Mouse (Mus musculus): Measurements from ENCODE around the gene Tmem183a. TPM values are rescaled to one million over a fixed set of nuclear protein-coding genes. Genes with fewer than 3 reads are reported as not detected.
A peak's percentile ranks its signal among the peaks of the same experiment; 100 is the strongest.

Gene Tmem183a
- total RNA-seq (2015) (42.1 and 45.9 TPM in 2 replicates), total RNA-seq (2017) (43.3 and 71.6 TPM in 2 replicates)

- peak; percentile 100 for ATAC-seq (replicated peaks; ENCODE audit: poor library complexity)
These were observed at the start of gene Tmem183a for GRCm38 (mm10) chr1:134361857-134362212. Gene Tmem183a (minus strand): TSS chr1:134361979.

DNA sequence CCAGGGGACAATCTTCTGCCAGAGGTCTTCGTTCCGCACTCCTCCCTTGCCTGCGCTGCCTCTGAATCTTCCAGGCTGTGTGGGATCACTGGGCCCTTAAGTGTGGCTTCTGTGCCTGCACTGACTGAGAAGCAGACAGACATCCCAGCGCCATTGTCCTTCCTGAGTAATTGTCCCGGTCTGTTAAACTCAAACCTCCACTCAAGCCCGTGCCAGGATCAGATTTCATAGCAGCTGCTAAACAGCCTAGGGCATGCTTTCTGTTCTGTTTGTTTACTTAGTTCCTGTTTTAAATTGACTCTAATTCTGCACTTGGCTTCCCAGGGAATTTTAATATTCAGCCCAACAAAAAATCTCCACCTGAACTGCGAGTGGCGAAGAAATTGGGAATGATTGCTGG, 46.3 kb upstream of the Tmem183a start:
- ATAC-seq (replicated peaks; ENCODE audit: poor library complexity) = no peak

DNA sequence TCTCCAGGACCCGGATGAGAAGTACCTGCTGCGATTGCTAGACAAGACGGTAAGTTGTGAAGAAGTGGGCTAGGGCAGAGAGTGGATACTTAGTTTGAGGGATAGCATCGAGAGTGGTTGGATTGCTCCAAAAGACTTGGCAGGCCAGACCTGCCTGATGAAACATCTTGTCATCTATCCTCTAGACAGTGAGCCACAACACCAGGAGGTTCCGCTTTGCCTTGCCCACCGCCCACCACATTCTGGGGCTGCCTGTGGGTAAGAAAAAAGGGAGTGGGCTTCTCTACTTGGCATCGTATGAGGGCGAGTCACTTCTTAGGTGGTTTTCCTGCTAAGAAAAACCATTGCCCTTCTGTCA, 44.6 kb upstream of the Tmem183a start:
- ATAC-seq (replicated peaks; ENCODE audit: poor library complexity) = peak; percentile 29

- peak; percentile 98 for ATAC-seq (replicated peaks; ENCODE audit: poor library complexity)
These were observed 44.0 kb upstream of the Tmem183a start, which contains the start of gene Cyb5r1 for GRCm38 (mm10) chr1:134405509-134406413. Gene Cyb5r1 (plus strand): TSS chr1:134405559.

DNA sequence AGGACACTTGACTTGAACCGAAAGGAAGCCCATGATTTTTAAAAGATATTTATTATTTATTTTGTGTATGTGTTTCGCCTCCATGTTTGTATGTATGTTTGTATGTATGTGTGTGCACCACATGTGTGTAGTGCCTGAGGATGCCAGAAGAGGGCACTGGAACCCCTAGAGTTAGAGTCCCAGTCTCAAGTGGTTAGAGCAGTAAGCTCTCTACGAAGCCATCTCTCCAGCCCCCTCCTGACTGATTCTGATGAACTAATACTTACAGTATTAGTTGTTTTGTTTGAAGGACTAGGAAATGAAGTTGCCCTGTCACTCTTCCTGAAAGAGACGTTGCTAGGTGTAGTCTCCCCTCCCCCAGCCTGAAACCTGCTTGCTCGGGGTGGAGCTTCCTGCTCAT, 38.0 kb upstream of the Tmem183a start:
- ATAC-seq (replicated peaks; ENCODE audit: poor library complexity) = no peak

- no peak for ATAC-seq (replicated peaks; ENCODE audit: poor library complexity)
These were observed 36.4 kb upstream of the Tmem183a start for GRCm38 (mm10) chr1:134398210-134398609.

DNA sequence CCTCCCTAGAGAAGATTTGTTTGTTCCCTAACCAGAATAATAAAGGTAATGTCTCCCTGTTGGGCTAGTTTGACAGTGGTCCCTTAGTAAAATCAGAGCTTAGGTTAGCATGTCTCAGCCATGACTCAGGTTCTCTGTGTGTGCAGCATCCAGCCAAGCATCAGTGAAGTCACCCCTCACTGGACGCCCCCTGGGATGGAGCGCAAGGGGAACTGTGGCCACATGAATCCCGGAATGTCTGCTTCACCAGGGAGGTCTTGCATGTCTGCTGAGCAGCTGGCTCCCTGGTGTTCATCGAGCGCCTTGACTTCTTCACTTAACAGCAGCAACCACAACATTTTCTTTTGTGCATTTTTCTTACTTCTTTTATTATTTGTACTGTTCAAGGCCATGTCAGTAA, 32.0 kb upstream of the Tmem183a start:
- ATAC-seq (replicated peaks; ENCODE audit: poor library complexity) = no peak

DNA sequence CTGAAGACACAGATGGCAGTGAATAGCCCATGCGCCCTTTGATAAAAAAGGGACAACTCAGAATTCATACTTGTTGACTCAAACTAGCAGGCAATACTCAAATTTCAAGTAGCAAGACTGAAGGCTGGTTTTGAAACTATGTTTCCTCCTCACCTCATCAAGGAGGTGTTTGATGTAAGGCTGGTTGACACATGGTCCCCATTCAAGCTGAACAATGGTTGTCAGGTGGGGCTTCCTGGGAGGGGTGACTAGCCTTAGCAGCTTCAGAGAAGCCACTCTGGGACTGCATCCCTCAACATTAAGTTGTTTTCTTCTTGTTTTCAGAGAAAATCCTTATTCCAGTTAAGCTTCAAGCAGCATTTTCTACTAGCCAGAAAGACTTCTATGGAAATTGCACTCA, 23.9 kb upstream of the Tmem183a start, which contains the start of gene 4933406M09Rik:
Gene 4933406M09Rik (plus strand): TSS at position 275 of the 400 bp plus-strand sequence.
- no peak for ATAC-seq (replicated peaks; ENCODE audit: poor library complexity)

DNA sequence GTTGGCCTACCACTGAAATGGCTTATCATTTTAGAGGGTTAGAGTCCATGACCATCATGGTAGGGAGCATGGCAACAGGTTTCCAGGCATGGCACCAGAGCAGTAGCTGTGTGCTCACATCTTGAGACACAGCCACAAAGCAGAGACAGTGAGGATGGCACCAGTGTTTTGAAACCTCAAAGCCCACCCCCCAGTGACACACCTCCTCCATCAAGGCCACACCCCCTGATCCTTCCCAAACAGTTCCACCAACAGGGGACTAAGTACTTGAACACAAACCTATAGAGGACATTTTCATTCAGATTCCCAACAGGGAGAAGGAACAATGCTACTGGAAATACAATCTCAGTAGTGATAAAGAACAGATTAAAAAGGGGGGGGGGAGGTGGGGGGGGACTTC, 23.4 kb upstream of the Tmem183a start:
- no peak for ATAC-seq (replicated peaks; ENCODE audit: poor library complexity)

DNA sequence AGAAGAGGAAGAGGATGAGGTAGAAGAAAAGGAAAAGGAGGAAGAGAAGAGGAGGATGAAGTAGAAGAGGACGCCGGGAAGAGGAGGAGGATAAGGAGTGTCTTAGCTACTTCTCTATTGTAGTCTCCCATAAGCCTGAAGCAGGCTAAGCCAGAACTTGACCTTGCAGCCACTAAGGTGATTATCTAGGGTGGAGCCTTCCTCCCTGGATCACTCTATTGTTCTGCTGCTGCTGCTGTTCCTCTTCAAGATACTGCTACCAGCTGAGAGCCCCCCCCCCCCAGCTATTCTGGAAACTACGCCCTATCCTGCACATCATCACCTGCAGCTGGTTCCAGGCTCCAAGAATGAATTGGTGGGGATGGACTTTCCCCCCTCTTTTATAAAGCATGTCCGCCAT, 22.8 kb upstream of the Tmem183a start:
- ATAC-seq (replicated peaks; ENCODE audit: poor library complexity) = no peak

DNA sequence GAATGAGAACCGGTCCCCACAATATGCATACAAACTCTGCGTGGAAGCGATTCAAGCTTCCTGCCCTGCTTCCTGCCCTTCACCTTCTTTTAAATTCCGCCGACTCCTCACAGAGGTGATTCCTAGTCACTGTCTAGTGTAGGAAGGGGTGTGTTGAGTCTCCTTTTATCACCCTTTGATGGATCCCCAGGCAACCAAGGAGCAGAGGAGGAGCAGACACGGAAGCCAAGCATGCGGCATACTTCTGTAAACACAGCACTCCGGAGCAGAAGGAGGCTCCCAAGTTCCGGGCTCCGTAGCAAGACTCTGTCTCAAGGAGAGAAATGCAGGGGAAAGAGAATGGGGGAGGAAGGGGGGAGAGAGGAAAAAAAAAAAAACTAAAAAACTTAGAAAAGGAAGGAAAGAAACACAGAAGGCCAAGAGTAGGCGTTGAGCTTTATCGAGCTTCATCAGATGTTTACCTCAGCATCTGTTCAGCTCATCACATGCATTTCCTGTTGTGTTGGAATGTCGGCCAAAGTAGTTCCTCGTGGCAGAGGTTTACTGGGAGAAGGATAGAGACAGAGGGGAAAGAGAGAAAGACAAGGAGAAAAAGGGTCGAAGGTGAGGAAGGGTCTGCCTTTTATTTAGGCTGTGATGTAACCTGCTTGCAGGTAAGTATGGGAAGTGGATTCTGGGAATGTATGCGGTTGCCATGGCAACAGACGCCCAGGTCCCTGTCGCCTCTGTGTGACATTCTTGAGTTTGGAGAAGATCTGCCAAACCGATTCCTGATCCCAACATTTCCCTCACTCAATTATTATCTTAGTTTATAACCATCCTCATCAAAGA, 20.2 kb upstream of the Tmem183a start:
- 0 out of 2 replicates have a peak, but pooled peaks have one; percentile 17 for ATAC-seq (replicated peaks; ENCODE audit: poor library complexity)

- no peak for ATAC-seq (replicated peaks; ENCODE audit: poor library complexity)
These were observed 19.3 kb upstream of the Tmem183a start for GRCm38 (mm10) chr1:134381051-134381450.

- ATAC-seq (replicated peaks; ENCODE audit: poor library complexity) = no peak
These were observed 12.3 kb upstream of the Tmem183a start for GRCm38 (mm10) chr1:134374124-134374523.

GRCm38 (mm10) chr1:134368777-134369337, 7.1 kb upstream of the Tmem183a start:
- peak; percentile 79 for ATAC-seq (replicated peaks; ENCODE audit: poor library complexity)

DNA sequence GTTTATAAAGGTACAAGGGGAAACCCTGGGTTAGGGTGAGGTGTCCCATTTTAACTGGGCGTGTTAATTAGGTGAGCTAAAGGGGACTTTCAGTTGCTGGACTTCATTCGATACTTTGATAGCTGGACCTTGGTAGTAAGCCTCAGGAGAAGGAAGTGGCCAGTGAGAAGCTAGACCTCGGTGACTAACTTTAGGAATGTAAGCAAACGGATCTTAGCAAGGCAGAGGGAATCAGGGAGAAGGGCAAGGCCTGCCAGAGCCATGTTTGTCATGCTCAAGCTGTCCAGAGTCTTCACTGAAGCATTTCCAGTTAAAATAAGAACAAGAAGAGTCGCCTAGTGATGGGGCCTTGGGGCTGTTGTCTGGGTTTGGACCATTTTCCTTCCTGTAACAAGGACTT, 3.7 kb upstream of the Tmem183a start:
- ATAC-seq (replicated peaks; ENCODE audit: poor library complexity) = no peak

DNA sequence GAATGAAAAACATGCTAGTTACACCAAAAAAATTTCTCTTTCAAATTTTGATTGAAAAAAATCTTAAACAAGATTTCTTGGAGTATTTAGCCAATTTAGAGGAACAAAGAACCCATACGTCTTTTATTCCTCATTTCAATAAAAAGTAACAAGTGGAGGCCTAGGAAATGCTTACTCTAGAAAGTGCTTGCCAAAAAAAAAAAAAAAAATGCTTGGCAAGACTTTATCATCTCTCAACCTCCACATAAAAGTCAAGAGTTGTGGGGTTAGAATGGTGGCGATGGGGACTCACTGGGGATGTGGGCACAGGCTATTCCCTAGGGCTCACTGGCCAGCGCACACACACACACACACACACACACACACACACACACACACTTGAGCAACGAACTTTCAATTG, 1.4 kb upstream of the Tmem183a start:
- no peak for ATAC-seq (replicated peaks; ENCODE audit: poor library complexity)

DNA sequence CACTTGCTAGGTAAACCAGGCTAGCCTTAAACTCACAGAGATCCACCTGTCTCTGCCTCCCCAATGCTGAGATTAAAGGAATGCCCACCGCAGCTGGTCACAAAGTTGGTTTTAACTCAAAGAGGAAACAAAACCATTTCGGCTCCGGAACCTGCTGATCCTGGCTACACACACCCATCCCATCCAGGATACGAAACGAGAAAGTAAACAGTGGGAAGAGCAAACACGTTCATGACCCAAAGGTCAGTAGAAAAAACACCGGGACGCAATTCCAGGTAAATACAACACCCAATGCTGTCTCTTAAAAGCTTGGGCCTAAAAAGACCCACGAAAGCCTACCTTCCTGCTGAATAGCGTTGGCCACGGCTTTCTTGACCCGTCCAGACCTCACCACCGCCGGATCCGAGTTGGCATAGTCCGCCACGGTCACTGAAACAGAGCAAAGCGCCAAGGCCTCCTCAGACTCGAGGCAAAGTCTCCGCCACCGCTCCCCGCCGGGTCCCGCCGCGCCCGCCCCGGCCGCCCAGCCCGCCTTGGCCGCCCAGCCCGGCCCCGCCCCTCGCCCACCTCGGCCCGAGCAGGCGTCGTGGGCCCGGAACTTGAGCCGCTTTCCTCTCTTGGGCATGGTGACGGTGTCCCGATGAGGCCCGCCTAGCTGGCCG, 453 bp downstream of the Tmem183a start:
- ATAC-seq (replicated peaks; ENCODE audit: poor library complexity) = peak; percentile 15; the same call in 1 of the 2 replicates

DNA sequence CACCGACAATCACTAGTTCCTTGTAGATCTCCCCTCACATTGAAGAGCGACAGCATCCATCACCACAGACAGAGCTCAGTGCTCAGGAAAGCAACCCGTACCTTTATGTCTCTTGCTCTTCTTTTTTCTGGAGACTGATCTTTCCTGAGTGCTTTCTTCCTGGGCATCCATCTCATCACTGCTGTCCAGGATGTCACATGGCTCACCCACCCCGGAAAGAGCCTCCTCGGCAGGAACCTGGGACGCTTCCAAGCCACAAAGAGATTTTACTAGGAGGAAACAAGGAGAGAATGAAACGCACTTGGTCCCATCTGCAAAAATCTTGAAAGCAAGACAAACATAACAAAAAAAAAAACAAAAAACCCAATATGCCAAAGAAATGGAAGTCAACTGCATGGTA, 1.1 kb downstream of the Tmem183a start:
- ATAC-seq (replicated peaks; ENCODE audit: poor library complexity) = no peak

- no peak for ATAC-seq (replicated peaks; ENCODE audit: poor library complexity)
These were observed 4.3 kb downstream of the Tmem183a start for GRCm38 (mm10) chr1:134357461-134357860.

GRCm38 (mm10) chr1:134353326-134353725, 8.5 kb downstream of the Tmem183a start:
- ATAC-seq (replicated peaks; ENCODE audit: poor library complexity) = no peak

GRCm38 (mm10) chr1:134347791-134348190, 14.0 kb downstream of the Tmem183a start:
- ATAC-seq (replicated peaks; ENCODE audit: poor library complexity) = no peak

All from megakaryocyte progenitor cell, adult 5-6 weeks (primary cell).